Mouse (Mus musculus): Measurements from ENCODE around the gene Astn1. TPM values are rescaled to one million over a fixed set of nuclear protein-coding genes. Genes with fewer than 3 reads are reported as not detected.

Astn1 gene
- 32.1 and 35.7 TPM in 2 replicates for polyA plus RNA-seq (2015; fragmentation: Nextera tagmentation; extraction: Ambion mirVana)

- peak within 1 kb of the TSS; percentile 98 for H3K9ac ChIP-seq (replicated peaks)
- WGBS = 0% methylated on average over 2 of the region's 2 CpGs
- H3K4me3 ChIP-seq (replicated peaks) = peak within 1 kb of the TSS; percentile 83
Measured at GRCm38 (mm10) chr1:158361964-158362291, at the start of gene Astn1. Astn1 (plus strand) TSS chr1:158362273.

GRCm38 (mm10) chr1:158323325-158323724 lies 38.7 kb upstream of the Astn1 start:
- 85% methylated on average over 6 of the region's 6 CpGs for WGBS
- no peak for ATAC-seq
- Histone ChIP-seq H3K27me3 (no peaks in the 10 kb centered on the region), H3K4me3 (replicated peaks) (no peak overlapping the region), H3K9ac (replicated peaks) (no peak overlapping the region), H3K36me3 (no peaks in the 10 kb centered on the region), H3K27ac (no peak overlapping the region), H3K4me2 (replicated peaks) (no peak overlapping the region), H3K9me3 (no peaks in the 10 kb centered on the region), H3K4me1 (replicated peaks) (no peaks in the 10 kb centered on the region; the same call in 1 of the 2 replicates)

More at GRCm38 (mm10) chr1:158361964-158362291, at the start of gene Astn1:
- no peaks in the 10 kb centered on the region for H3K9me3 ChIP-seq
- H3K27ac ChIP-seq = peak within 1 kb of the TSS; percentile 98
- peaks cover 42% of the 10 kb centered on the region for H3K4me1 ChIP-seq (replicated peaks)
- H3K27me3 ChIP-seq = peaks cover 3% of the 10 kb centered on the region
- H3K4me2 ChIP-seq (replicated peaks) = peak within 1 kb of the TSS; percentile 86
- H3K36me3 ChIP-seq = no peaks in the 10 kb centered on the region
- no peak; the same call in 1 of the 2 replicates for ATAC-seq

GRCm38 (mm10) chr1:158328126-158328525 lies 33.9 kb upstream of the Astn1 start:
- H3K9ac ChIP-seq (replicated peaks) = no peak overlapping the region
- peaks cover 9% of the 10 kb centered on the region for H3K4me1 ChIP-seq (replicated peaks)
- H3K27me3 ChIP-seq = no peaks in the 10 kb centered on the region
- H3K4me2 ChIP-seq (replicated peaks) = no peak overlapping the region
- no peaks in the 10 kb centered on the region for H3K36me3 ChIP-seq
- no peaks in the 10 kb centered on the region for H3K9me3 ChIP-seq
- ATAC-seq = no peak
- WGBS = 60% methylated on average over 5 of the region's 5 CpGs
- H3K27ac ChIP-seq = no peak overlapping the region
- H3K4me3 ChIP-seq (replicated peaks) = no peak overlapping the region

- H3K27ac ChIP-seq = no peak overlapping the region; the same call in 1 of the 2 replicates
- no peak overlapping the region for H3K4me3 ChIP-seq (replicated peaks)
- 24% methylated on average over 2 of the region's 2 CpGs for WGBS
- no peak overlapping the region for H3K9ac ChIP-seq (replicated peaks)
- ATAC-seq = peak; percentile 45; the same call in 1 of the 2 replicates
- H3K36me3 ChIP-seq = no peaks in the 10 kb centered on the region
- H3K4me2 ChIP-seq (replicated peaks) = no peak overlapping the region
- H3K9me3 ChIP-seq = no peaks in the 10 kb centered on the region
- H3K27me3 ChIP-seq = no peaks in the 10 kb centered on the region
- H3K4me1 ChIP-seq (replicated peaks) = peaks cover 9% of the 10 kb centered on the region
Measured at GRCm38 (mm10) chr1:158328839-158329238, 33.2 kb upstream of the Astn1 start.

GRCm38 (mm10) chr1:158343243-158343714 lies 18.8 kb upstream of the Astn1 start:
- Histone ChIP-seq H3K9me3 (no peaks in the 10 kb centered on the region), H3K9ac (replicated peaks) (no peak overlapping the region), H3K4me1 (replicated peaks) (peaks cover 14% of the 10 kb centered on the region), H3K27me3 (0 out of 2 replicates have a peak, but pooled peaks cover 5% of the 10 kb centered on the region), H3K4me3 (replicated peaks) (no peak overlapping the region), H3K4me2 (replicated peaks) (no peak overlapping the region), H3K36me3 (no peaks in the 10 kb centered on the region), H3K27ac (peak overlapping the region; percentile 5; the same call in 1 of the 2 replicates)
- WGBS = 16% methylated on average over 6 of the region's 6 CpGs
- ATAC-seq = peak; percentile 93

GRCm38 (mm10) chr1:158353656-158354371 lies 8.3 kb upstream of the Astn1 start:
- H3K4me2 ChIP-seq (replicated peaks) = peak overlapping the region; percentile 79
- H3K9me3 ChIP-seq = no peaks in the 10 kb centered on the region
- H3K4me1 ChIP-seq (replicated peaks) = peaks cover 40% of the 10 kb centered on the region
- peak overlapping the region; percentile 81 for H3K9ac ChIP-seq (replicated peaks)
- ATAC-seq = no peak
- 90% methylated on average over 5 of the region's 5 CpGs for WGBS
- no peak overlapping the region for H3K27ac ChIP-seq
- H3K27me3 ChIP-seq = peaks cover 13% of the 10 kb centered on the region
- H3K4me3 ChIP-seq (replicated peaks) = peak overlapping the region; percentile 65
- no peaks in the 10 kb centered on the region for H3K36me3 ChIP-seq

- WGBS = 8% methylated on average over 28 of the region's 28 CpGs
- Histone ChIP-seq H3K9ac (replicated peaks) (peak overlapping the region; percentile 81), H3K4me3 (replicated peaks) (peak overlapping the region; percentile 65)
Measured at GRCm38 (mm10) chr1:158355177-158356050, 6.7 kb upstream of the Astn1 start.

GRCm38 (mm10) chr1:158356051-158356461 lies 6.0 kb upstream of the Astn1 start, which contains the start of gene Brinp2:
Brinp2 (minus strand) TSS chr1:158356326.
- Histone ChIP-seq H3K4me1 (replicated peaks) (peaks cover 40% of the 10 kb centered on the region), H3K27ac (peak within 1 kb of the TSS; percentile 80), H3K27me3 (peaks cover 13% of the 10 kb centered on the region), H3K9me3 (no peaks in the 10 kb centered on the region), H3K36me3 (no peaks in the 10 kb centered on the region), H3K4me3 (replicated peaks) (peak within 1 kb of the TSS; percentile 65), H3K9ac (replicated peaks) (peak within 1 kb of the TSS; percentile 81), H3K4me2 (replicated peaks) (peak within 1 kb of the TSS; percentile 79)
- peak; percentile 99 for ATAC-seq
- under 1% methylated on average over 30 of the region's 30 CpGs for WGBS

More at GRCm38 (mm10) chr1:158355177-158356050, 6.7 kb upstream of the Astn1 start:
- H3K27ac ChIP-seq = peak overlapping the region; percentile 80
- ATAC-seq = peak; percentile 68
- peaks cover 13% of the 10 kb centered on the region for H3K27me3 ChIP-seq
- peaks cover 40% of the 10 kb centered on the region for H3K4me1 ChIP-seq (replicated peaks)
- H3K4me2 ChIP-seq (replicated peaks) = peak overlapping the region; percentile 79
- H3K9me3 ChIP-seq = no peaks in the 10 kb centered on the region
- H3K36me3 ChIP-seq = no peaks in the 10 kb centered on the region

GRCm38 (mm10) chr1:158362292-158363101 lies 424 bp downstream of the Astn1 start:
- peaks cover 5% of the 10 kb centered on the region; the same call in 1 of the 2 replicates for H3K36me3 ChIP-seq
- H3K4me3 ChIP-seq (replicated peaks) = peak overlapping the region; percentile 83
- H3K9ac ChIP-seq (replicated peaks) = peak overlapping the region; percentile 98
- 0% methylated on average over 32 of the region's 37 CpGs for WGBS
- H3K9me3 ChIP-seq = no peaks in the 10 kb centered on the region
- peak overlapping the region; percentile 98 for H3K27ac ChIP-seq
- H3K4me1 ChIP-seq (replicated peaks) = peaks cover 44% of the 10 kb centered on the region
- peak overlapping the region; percentile 86 for H3K4me2 ChIP-seq (replicated peaks)
- peak; percentile 90 for ATAC-seq
- peaks cover 3% of the 10 kb centered on the region for H3K27me3 ChIP-seq

GRCm38 (mm10) chr1:158364461-158364860 lies 2.4 kb downstream of the Astn1 start:
- Histone ChIP-seq H3K27ac (peak overlapping the region; percentile 98; the same call in 1 of the 2 replicates), H3K4me3 (replicated peaks) (peak overlapping the region; percentile 83), H3K9ac (replicated peaks) (peak overlapping the region; percentile 98; the same call in 1 of the 2 replicates), H3K4me2 (replicated peaks) (peak overlapping the region; percentile 86), H3K9me3 (no peaks in the 10 kb centered on the region), H3K4me1 (replicated peaks) (peaks cover 44% of the 10 kb centered on the region), H3K27me3 (no peaks in the 10 kb centered on the region), H3K36me3 (peaks cover 7% of the 10 kb centered on the region; the same call in 1 of the 2 replicates)
- ATAC-seq = peak; percentile 51
- WGBS = 13% methylated on average over 1 of the region's 1 CpGs

GRCm38 (mm10) chr1:158382277-158382676 lies 20.2 kb downstream of the Astn1 start:
- Histone ChIP-seq H3K4me3 (replicated peaks) (no peak overlapping the region), H3K9ac (replicated peaks) (no peak overlapping the region), H3K9me3 (no peaks in the 10 kb centered on the region), H3K36me3 (peaks cover 35% of the 10 kb centered on the region), H3K27ac (no peak overlapping the region), H3K4me2 (replicated peaks) (no peak overlapping the region), H3K27me3 (no peaks in the 10 kb centered on the region), H3K4me1 (replicated peaks) (peaks cover 14% of the 10 kb centered on the region)
- no peak for ATAC-seq
- WGBS = 90% methylated on average over 6 of the region's 6 CpGs

Data from midbrain, embryonic 13.5 days (tissue).